Mouse (Mus musculus): Measurements from ENCODE around the gene Wapl.

DNA sequence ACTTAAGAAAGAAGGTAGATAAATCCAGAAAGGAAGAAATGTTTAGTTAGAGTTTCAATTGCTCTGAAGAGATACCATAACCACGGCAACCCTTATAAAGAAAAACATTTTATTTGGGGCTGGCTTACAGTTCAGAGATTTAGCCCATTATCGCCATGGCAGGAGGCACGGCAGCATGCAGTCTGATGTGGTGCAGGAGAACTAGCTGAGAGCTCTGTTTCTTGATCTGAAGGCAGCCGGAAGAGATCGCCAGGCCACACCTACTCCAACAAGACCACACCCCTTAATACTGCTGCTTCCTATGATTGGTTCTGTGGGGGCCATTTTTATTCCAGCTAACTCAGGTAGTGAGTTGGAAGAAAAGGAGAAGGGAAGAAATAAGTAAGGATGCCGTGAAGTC lies 100.5 kb downstream of the Wapl start:
- TF ChIP-seq CHD2 (IDR thresholded peaks at IDR 0.05; ENCODE audit: low read depth, low read length) (no peak), ZNF384 (IDR thresholded peaks at IDR 0.05; ENCODE audit: low read depth, low read length) (no peak), HCFC1 (IDR thresholded peaks at IDR 0.05; ENCODE audit: borderline replicate concordance, insufficient read depth, low read length) (no peak)

Data from ES-E14 (cell line).